Mouse (Mus musculus): ENCODE measurements around the gene A2ml1. TPM values are rescaled to one million over a fixed set of nuclear protein-coding genes. Genes with fewer than 3 reads are reported as not detected.

A2ml1 gene
- polyA plus RNA-seq, 1 experiment from 2014 or later = not detected

- no peak overlapping the region for H3K27ac ChIP-seq (ENCODE audit: low read depth, low read length)
- no peaks in the 10 kb centered on the region for H3K9me3 ChIP-seq (ENCODE audit: control insufficient read depth, low read length)
- H3K36me3 ChIP-seq (ENCODE audit: control insufficient read depth, insufficient read depth, low read length) = no peaks in the 10 kb centered on the region
- no peak overlapping the region for H3K9ac ChIP-seq (ENCODE audit: low read depth, low read length)
- 48% methylated on average over 10 of the region's 10 CpGs for whole genome bisulfite sequencing
- DNase-seq (ENCODE audit: low spot score) = no peak
- no peaks in the 10 kb centered on the region for H3K4me1 ChIP-seq (replicated peaks; ENCODE audit: control insufficient read depth, insufficient read depth, low read length)
- no peaks in the 10 kb centered on the region for H3K27me3 ChIP-seq (ENCODE audit: control insufficient read depth, insufficient read depth, low read length)
- no peak overlapping the region for H3K4me3 ChIP-seq (ENCODE audit: low read depth, low read length)
- ATAC-seq (ENCODE audit: low FRiP score) = peak; percentile 55
- H3K4me2 ChIP-seq (replicated peaks; ENCODE audit: low read depth, low read length) = no peak overlapping the region
Observed at GRCm38 (mm10) chr6:128602463-128603201, 21.2 kb upstream of the A2ml1 start.

GRCm38 (mm10) chr6:128602026-128602425, 20.6 kb upstream of the A2ml1 start:
- no peak for DNase-seq (ENCODE audit: low spot score)
- ATAC-seq (ENCODE audit: low FRiP score) = 0 out of 2 replicates have a peak, but pooled peaks have one; percentile 1
- Histone ChIP-seq H3K4me3 (ENCODE audit: low read depth, low read length) (no peak overlapping the region), H3K4me1 (replicated peaks; ENCODE audit: control insufficient read depth, insufficient read depth, low read length) (no peaks in the 10 kb centered on the region), H3K27me3 (ENCODE audit: control insufficient read depth, insufficient read depth, low read length) (no peaks in the 10 kb centered on the region), H3K4me2 (replicated peaks; ENCODE audit: low read depth, low read length) (no peak overlapping the region), H3K9ac (ENCODE audit: low read depth, low read length) (no peak overlapping the region), H3K9me3 (ENCODE audit: control insufficient read depth, low read length) (no peaks in the 10 kb centered on the region), H3K36me3 (ENCODE audit: control insufficient read depth, insufficient read depth, low read length) (no peaks in the 10 kb centered on the region), H3K27ac (ENCODE audit: low read depth, low read length) (no peak overlapping the region)
- WGBS = 55% methylated on average over 3 of the region's 3 CpGs

- whole genome bisulfite sequencing = 61% methylated on average over 4 of the region's 4 CpGs
Observed at GRCm38 (mm10) chr6:128599555-128599954, 18.1 kb upstream of the A2ml1 start.

GRCm38 (mm10) chr6:128598256-128599047, 17.0 kb upstream of the A2ml1 start:
- ATAC-seq (ENCODE audit: low FRiP score) (no peak), DNase-seq (ENCODE audit: low spot score) (no peak)
- no peak overlapping the region for H3K27ac ChIP-seq (ENCODE audit: low read depth, low read length)
- H3K27me3 ChIP-seq (ENCODE audit: control insufficient read depth, insufficient read depth, low read length) = no peaks in the 10 kb centered on the region
- H3K36me3 ChIP-seq (ENCODE audit: control insufficient read depth, insufficient read depth, low read length) = no peaks in the 10 kb centered on the region
- no peaks in the 10 kb centered on the region for H3K9me3 ChIP-seq (ENCODE audit: control insufficient read depth, low read length)
- WGBS = 70% methylated on average over 2 of the region's 2 CpGs
- H3K9ac ChIP-seq (ENCODE audit: low read depth, low read length) = no peak overlapping the region
- no peak overlapping the region for H3K4me2 ChIP-seq (replicated peaks; ENCODE audit: low read depth, low read length)
- H3K4me1 ChIP-seq (replicated peaks; ENCODE audit: control insufficient read depth, insufficient read depth, low read length) = no peaks in the 10 kb centered on the region
- H3K4me3 ChIP-seq (ENCODE audit: low read depth, low read length) = no peak overlapping the region

More at GRCm38 (mm10) chr6:128599555-128599954, 18.1 kb upstream of the A2ml1 start:
- H3K27me3 ChIP-seq (ENCODE audit: control insufficient read depth, insufficient read depth, low read length) = no peaks in the 10 kb centered on the region
- DNase-seq (ENCODE audit: low spot score) (no peak), ATAC-seq (ENCODE audit: low FRiP score) (no peak)
- H3K36me3 ChIP-seq (ENCODE audit: control insufficient read depth, insufficient read depth, low read length) = no peaks in the 10 kb centered on the region
- H3K9me3 ChIP-seq (ENCODE audit: control insufficient read depth, low read length) = no peaks in the 10 kb centered on the region
- no peaks in the 10 kb centered on the region for H3K4me1 ChIP-seq (replicated peaks; ENCODE audit: control insufficient read depth, insufficient read depth, low read length)
- H3K9ac ChIP-seq (ENCODE audit: low read depth, low read length) = no peak overlapping the region
- H3K4me3 ChIP-seq (ENCODE audit: low read depth, low read length) = no peak overlapping the region
- no peak overlapping the region for H3K27ac ChIP-seq (ENCODE audit: low read depth, low read length)
- no peak overlapping the region for H3K4me2 ChIP-seq (replicated peaks; ENCODE audit: low read depth, low read length)

- H3K9me3 ChIP-seq (ENCODE audit: control insufficient read depth, low read length) = no peaks in the 10 kb centered on the region
- no peaks in the 10 kb centered on the region for H3K27me3 ChIP-seq (ENCODE audit: control insufficient read depth, insufficient read depth, low read length)
- H3K4me2 ChIP-seq (replicated peaks; ENCODE audit: low read depth, low read length) = no peak overlapping the region
- no peaks in the 10 kb centered on the region for H3K4me1 ChIP-seq (replicated peaks; ENCODE audit: control insufficient read depth, insufficient read depth, low read length)
- DNase-seq (ENCODE audit: low spot score) (peak; percentile 36), ATAC-seq (ENCODE audit: low FRiP score) (peak; percentile 68; the same call in 1 of the 2 replicates)
- no peaks in the 10 kb centered on the region for H3K36me3 ChIP-seq (ENCODE audit: control insufficient read depth, insufficient read depth, low read length)
- no peak overlapping the region for H3K9ac ChIP-seq (ENCODE audit: low read depth, low read length)
- no peak overlapping the region for H3K4me3 ChIP-seq (ENCODE audit: low read depth, low read length)
- 56% methylated on average over 9 of the region's 9 CpGs for WGBS
- H3K27ac ChIP-seq (ENCODE audit: low read depth, low read length) = no peak overlapping the region
Observed at GRCm38 (mm10) chr6:128597121-128597522, 15.7 kb upstream of the A2ml1 start.

- no peak for ATAC-seq (ENCODE audit: low FRiP score)
- H3K4me1 ChIP-seq (replicated peaks; ENCODE audit: control insufficient read depth, insufficient read depth, low read length) = no peaks in the 10 kb centered on the region
- DNase-seq (ENCODE audit: low spot score) = no peak
- whole genome bisulfite sequencing = 93% methylated on average over 9 of the region's 9 CpGs
- H3K9me3 ChIP-seq (ENCODE audit: control insufficient read depth, low read length) = no peaks in the 10 kb centered on the region
- no peak overlapping the region for H3K27ac ChIP-seq (ENCODE audit: low read depth, low read length)
- no peaks in the 10 kb centered on the region for H3K27me3 ChIP-seq (ENCODE audit: control insufficient read depth, insufficient read depth, low read length)
- no peak overlapping the region for H3K9ac ChIP-seq (ENCODE audit: low read depth, low read length)
- H3K36me3 ChIP-seq (ENCODE audit: control insufficient read depth, insufficient read depth, low read length) = no peaks in the 10 kb centered on the region
- H3K4me3 ChIP-seq (ENCODE audit: low read depth, low read length) = no peak overlapping the region
- no peak overlapping the region for H3K4me2 ChIP-seq (replicated peaks; ENCODE audit: low read depth, low read length)
Observed at GRCm38 (mm10) chr6:128594651-128595050, 13.2 kb upstream of the A2ml1 start.

- H3K9ac ChIP-seq (ENCODE audit: low read depth, low read length) = no peak overlapping the region
- 56% methylated on average over 4 of the region's 4 CpGs for WGBS
- H3K4me1 ChIP-seq (replicated peaks; ENCODE audit: control insufficient read depth, insufficient read depth, low read length) = no peaks in the 10 kb centered on the region
- no peaks in the 10 kb centered on the region for H3K36me3 ChIP-seq (ENCODE audit: control insufficient read depth, insufficient read depth, low read length)
- ATAC-seq (ENCODE audit: low FRiP score) (no peak), DNase-seq (ENCODE audit: low spot score) (no peak)
- H3K4me2 ChIP-seq (replicated peaks; ENCODE audit: low read depth, low read length) = no peak overlapping the region
- no peak overlapping the region for H3K27ac ChIP-seq (ENCODE audit: low read depth, low read length)
- H3K9me3 ChIP-seq (ENCODE audit: control insufficient read depth, low read length) = no peaks in the 10 kb centered on the region
- H3K27me3 ChIP-seq (ENCODE audit: control insufficient read depth, insufficient read depth, low read length) = no peaks in the 10 kb centered on the region
- no peak overlapping the region for H3K4me3 ChIP-seq (ENCODE audit: low read depth, low read length)
Observed at GRCm38 (mm10) chr6:128589426-128589825, 8.0 kb upstream of the A2ml1 start.

- Histone ChIP-seq H3K27me3 (ENCODE audit: control insufficient read depth, insufficient read depth, low read length) (no peaks in the 10 kb centered on the region), H3K9me3 (ENCODE audit: control insufficient read depth, low read length) (no peaks in the 10 kb centered on the region), H3K4me2 (replicated peaks; ENCODE audit: low read depth, low read length) (no peak overlapping the region), H3K4me3 (ENCODE audit: low read depth, low read length) (no peak overlapping the region), H3K9ac (ENCODE audit: low read depth, low read length) (no peak overlapping the region), H3K36me3 (ENCODE audit: control insufficient read depth, insufficient read depth, low read length) (no peaks in the 10 kb centered on the region), H3K4me1 (replicated peaks; ENCODE audit: control insufficient read depth, insufficient read depth, low read length) (no peaks in the 10 kb centered on the region), H3K27ac (ENCODE audit: low read depth, low read length) (no peak overlapping the region)
- no peak for ATAC-seq (ENCODE audit: low FRiP score)
- WGBS = 91% methylated on average over 6 of the region's 6 CpGs
- DNase-seq (ENCODE audit: low spot score) = no peak
Observed at GRCm38 (mm10) chr6:128587619-128588018, 6.2 kb upstream of the A2ml1 start.

Data from hindbrain, embryonic 11.5 days (tissue).